ENCODE assay signal across 25 mouse cellular contexts in the genomic region with DNA sequence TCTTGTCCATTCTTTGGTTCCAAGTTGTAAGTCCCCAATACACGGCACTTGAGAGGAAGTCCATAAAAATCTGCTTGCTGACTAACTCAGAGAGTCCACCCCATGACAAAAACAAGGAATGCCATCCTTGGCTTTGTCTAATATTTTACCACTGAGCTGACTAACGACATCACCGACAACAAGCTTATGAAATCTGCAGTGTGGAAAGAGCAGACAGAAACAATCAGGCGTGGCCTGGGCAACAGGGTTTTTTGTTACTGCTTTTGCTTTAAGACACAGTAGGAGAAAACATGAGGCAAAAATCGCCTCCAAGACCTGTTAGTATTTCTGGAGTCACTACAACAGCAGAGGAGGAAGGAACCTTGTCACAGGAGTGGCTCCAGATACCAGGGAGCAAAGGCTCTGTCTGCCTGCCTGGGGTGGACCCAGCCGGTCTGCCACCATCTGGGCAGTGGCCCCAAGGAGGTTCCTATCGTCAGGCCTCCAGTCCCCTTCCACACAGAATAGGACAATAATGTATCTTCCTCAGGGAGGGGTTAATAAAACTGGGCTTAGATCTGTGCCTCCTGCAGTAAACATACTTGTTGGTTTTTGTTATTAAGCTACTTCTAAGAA. TPM values are rescaled to one million over a fixed set of nuclear protein-coding genes. Genes with fewer than 3 reads are reported as not detected.
DNase-seq lines count a peak whose midpoint lies in the region; ATAC-seq and TF ChIP-seq lines count a peak whose summit lies in the region.
"Had no signal": no experiment of that assay in that cellular context is flagged by ENCODE, and none has a peak within 500 bp of the region (broad histone marks: within the 10 kb centered on the region; RNA-seq: fewer than 3 reads in every experiment).

No protein-coding gene starts in this region.

- H3K27ac ChIP-seq in liver, embryonic 15.5 days (replicated peaks): peak overlapping the region; percentile 45; the same call in 1 of the 2 replicates
- no peak overlapping the region for H3K27ac ChIP-seq in liver, embryonic 11.5 days (ENCODE audit: low read depth, low read length)
- H3K27ac ChIP-seq in bone marrow macrophage, adult 2 months (ENCODE audit: insufficient read depth, low read depth, low read length): peak overlapping the region; percentile 2; the same call in 1 of the 2 replicates
- H3K27ac ChIP-seq in intestine, postnatal 0 days (ENCODE audit: low read depth, low read length): peak overlapping the region; percentile 67
- 0 out of 2 replicates have a peak overlapping the region, but pooled peaks have one; percentile 8 for H3K27ac ChIP-seq in stomach, postnatal 0 days (replicated peaks)
- H3K27ac ChIP-seq: forebrain, embryonic 13.5 days; hindbrain, embryonic 10.5 days; limb, embryonic 12.5 days; lung, embryonic 15.5 days; midbrain, embryonic 13.5 days; neural tube, embryonic 13.5 days; stomach, embryonic 15.5 days had no signal

- no peak for ATAC-seq in liver, embryonic 15.5 days (ENCODE audit: insufficient read depth)
- no peak for ATAC-seq in liver, embryonic 11.5 days (replicated peaks; ENCODE audit: low FRiP score)
- ATAC-seq in intestine, postnatal 0 days: peak; percentile 88
- peak; percentile 76 for ATAC-seq in stomach, postnatal 0 days (ENCODE audit: low FRiP score, low TSS enrichment)
- ATAC-seq: CD4-positive, CD25-positive, alpha-beta regulatory T cell, adult 4 months; forebrain, embryonic 13.5 days; midbrain, embryonic 13.5 days had no signal

- no peaks in the 10 kb centered on the region for H3K36me3 ChIP-seq in liver, embryonic 15.5 days (replicated peaks)
- H3K36me3 ChIP-seq in liver, embryonic 11.5 days (ENCODE audit: control insufficient read depth, insufficient read depth, low read length): no peaks in the 10 kb centered on the region
- H3K36me3 ChIP-seq in intestine, postnatal 0 days (ENCODE audit: control insufficient read depth, insufficient read depth): no peaks in the 10 kb centered on the region
- no peaks in the 10 kb centered on the region for H3K36me3 ChIP-seq in stomach, postnatal 0 days (ENCODE audit: control insufficient read depth, insufficient read depth, low read length)
- H3K36me3 ChIP-seq: lung, embryonic 15.5 days; stomach, embryonic 15.5 days had no signal

- no peaks in the 10 kb centered on the region for H3K9me3 ChIP-seq in liver, embryonic 15.5 days (replicated peaks)
- no peaks in the 10 kb centered on the region for H3K9me3 ChIP-seq in liver, embryonic 11.5 days (ENCODE audit: control insufficient read depth, low read length)
- H3K9me3 ChIP-seq in intestine, postnatal 0 days (ENCODE audit: control insufficient read depth): no peaks in the 10 kb centered on the region
- no peaks in the 10 kb centered on the region for H3K9me3 ChIP-seq in stomach, postnatal 0 days (ENCODE audit: control insufficient read depth, low read length)
- H3K9me3 ChIP-seq: forebrain, embryonic 13.5 days; hindbrain, embryonic 10.5 days; limb, embryonic 12.5 days; lung, embryonic 15.5 days; midbrain, embryonic 13.5 days; neural tube, embryonic 13.5 days; stomach, embryonic 15.5 days had no signal

- no peak overlapping the region for H3K4me3 ChIP-seq in liver, embryonic 15.5 days (replicated peaks)
- no peak overlapping the region for H3K4me3 ChIP-seq in liver, embryonic 11.5 days (ENCODE audit: low read depth, low read length)
- no peak overlapping the region for H3K4me3 ChIP-seq in bone marrow macrophage, adult 2 months (ENCODE audit: insufficient read depth, low read length)
- H3K4me3 ChIP-seq in intestine, postnatal 0 days (ENCODE audit: low read depth, low read length): no peak overlapping the region
- H3K4me3 ChIP-seq in stomach, postnatal 0 days (ENCODE audit: low read depth, low read length): no peak overlapping the region
- H3K4me3 ChIP-seq: forebrain, embryonic 13.5 days; hindbrain, embryonic 10.5 days; limb, embryonic 12.5 days; lung, embryonic 15.5 days; midbrain, embryonic 13.5 days; neural tube, embryonic 13.5 days; stomach, embryonic 15.5 days had no signal

- no peaks in the 10 kb centered on the region for H3K27me3 ChIP-seq in liver, embryonic 15.5 days
- no peaks in the 10 kb centered on the region for H3K27me3 ChIP-seq in liver, embryonic 11.5 days (replicated peaks; ENCODE audit: control insufficient read depth, insufficient read depth, low read length)
- H3K27me3 ChIP-seq in intestine, postnatal 0 days (replicated peaks; ENCODE audit: control insufficient read depth, insufficient read depth, low read length): no peaks in the 10 kb centered on the region
- H3K27me3 ChIP-seq in stomach, postnatal 0 days (ENCODE audit: control insufficient read depth, insufficient read depth, low read length): no peaks in the 10 kb centered on the region
- H3K27me3 ChIP-seq: forebrain, embryonic 13.5 days; limb, embryonic 12.5 days; lung, embryonic 15.5 days; midbrain, embryonic 13.5 days; neural tube, embryonic 13.5 days; stomach, embryonic 15.5 days had no signal

- H3K4me2 ChIP-seq in liver, embryonic 15.5 days: 0 out of 2 replicates have a peak overlapping the region, but pooled peaks have one; percentile 25
- H3K4me2 ChIP-seq in liver, embryonic 11.5 days: no peak overlapping the region
- 0 out of 2 replicates have a peak overlapping the region, but pooled peaks have one; percentile 21 for H3K4me2 ChIP-seq in intestine, postnatal 0 days (replicated peaks; ENCODE audit: low read depth)
- H3K4me2 ChIP-seq in stomach, postnatal 0 days (replicated peaks; ENCODE audit: low read depth): no peak overlapping the region
- H3K4me2 ChIP-seq: forebrain, embryonic 13.5 days; limb, embryonic 12.5 days; lung, embryonic 15.5 days; midbrain, embryonic 13.5 days; neural tube, embryonic 13.5 days; stomach, embryonic 15.5 days had no signal

- H3K4me1 ChIP-seq in liver, embryonic 15.5 days (replicated peaks): peaks cover 85% of the 10 kb centered on the region
- H3K4me1 ChIP-seq in liver, embryonic 11.5 days (replicated peaks; ENCODE audit: control insufficient read depth, insufficient read depth, low read length): peaks cover 60% of the 10 kb centered on the region
- H3K4me1 ChIP-seq in bone marrow macrophage, adult 2 months (ENCODE audit: control insufficient read depth, insufficient read depth, low read length): peaks cover 72% of the 10 kb centered on the region
- peaks cover 23% of the 10 kb centered on the region for H3K4me1 ChIP-seq in intestine, postnatal 0 days (replicated peaks; ENCODE audit: control insufficient read depth, insufficient read depth, low read length)
- peaks cover 6% of the 10 kb centered on the region; the same call in 1 of the 2 replicates for H3K4me1 ChIP-seq in stomach, postnatal 0 days (replicated peaks; ENCODE audit: control insufficient read depth, insufficient read depth)

- intact Hi-C loops in left cerebral cortex, postnatal 25 days (cut with DNase I): no loop called here

- 53% methylated on average over 7 of the region's 7 CpGs for WGBS in liver, embryonic 15.5 days (ENCODE audit: insufficient replicate concordance)
- 70% methylated on average over 7 of the region's 7 CpGs for whole genome bisulfite sequencing in liver, embryonic 11.5 days
- 51% methylated on average over 7 of the region's 7 CpGs for WGBS in intestine, postnatal 0 days
- WGBS in stomach, postnatal 0 days: 67% methylated on average over 7 of the region's 7 CpGs

- TF ChIP-seq CTCF in bone marrow macrophage, adult 2 months (IDR thresholded peaks at IDR 0.05; ENCODE audit: low read depth, low read length): no peak
- no peak for TF ChIP-seq CTCF in intestine, postnatal 0 days (IDR thresholded peaks at IDR 0.05; ENCODE audit: low read depth)
- no peak for TF ChIP-seq CTCF in stomach, postnatal 0 days (IDR thresholded peaks at IDR 0.05; ENCODE audit: low read depth)

- TF ChIP-seq EP300 in stomach, postnatal 0 days (optimal IDR thresholded peaks at IDR 0.05): no peak

- no peak for DNase-seq in liver, embryonic 11.5 days (ENCODE audit: low spot score)
- DNase-seq in stomach, postnatal 0 days (ENCODE audit: low spot score): no peak
- no peak for DNase-seq in left cerebral cortex, postnatal 25 days (ENCODE audit: low spot score in 2 of 2)
- DNase-seq in lung, postnatal 25 days (ENCODE audit: low spot score): no peak
- DNase-seq in layer of hippocampus, postnatal 10 days (ENCODE audit: low spot score in 2 of 2): no peak
- DNase-seq: cerebellum, adult 8-10 months; gastrocnemius, postnatal 14 days; spleen, adult 18-20 months; thymus, adult 2 months had no signal

- no peak overlapping the region for H3K9ac ChIP-seq in liver, embryonic 15.5 days
- no peak overlapping the region for H3K9ac ChIP-seq in liver, embryonic 11.5 days (ENCODE audit: low read depth, low read length)
- H3K9ac ChIP-seq in intestine, postnatal 0 days (ENCODE audit: low read depth, low read length): no peak overlapping the region
- H3K9ac ChIP-seq in stomach, postnatal 0 days (ENCODE audit: low read length): no peak overlapping the region
- H3K9ac ChIP-seq: forebrain, embryonic 13.5 days; limb, embryonic 12.5 days; lung, embryonic 15.5 days; midbrain, embryonic 13.5 days; neural tube, embryonic 13.5 days; stomach, embryonic 15.5 days had no signal

- TF ChIP-seq POLR2A in bone marrow macrophage, adult 2 months (IDR thresholded peaks at IDR 0.05; ENCODE audit: borderline replicate concordance, low read depth, low read length): no peak

RNA-seq across cellular contexts. Expression of gene Mapkapk2, which starts 25.1 kb away (rescaled TPM):
- polyA plus RNA-seq in liver, embryonic 15.5 days (2015; fragmentation: Nextera tagmentation; extraction: Ambion mirVana): 13.0 and 15.7 TPM in 2 replicates
- polyA plus RNA-seq in liver, embryonic 11.5 days (2014; fragmentation: Nextera tagmentation; extraction: Ambion mirVana): 26.9 and 30.1 TPM in 2 replicates
- 265 and 283 TPM in 2 replicates for polyA plus RNA-seq in bone marrow macrophage, adult 2 months (2012; ENCODE audit: insufficient read depth, insufficient read length, missing spikeins)
- polyA plus RNA-seq in intestine, postnatal 0 days (2015; fragmentation: Nextera tagmentation; extraction: Ambion mirVana): 34.9 and 35.9 TPM in 2 replicates
- polyA plus RNA-seq in stomach, postnatal 0 days (2015; fragmentation: Nextera tagmentation; extraction: Ambion mirVana): 34.6 and 35.4 TPM in 2 replicates
- 10 to 100 TPM; 25.8 to 28.3 TPM for total RNA-seq in left cerebral cortex, postnatal 25 days (2021)
- total RNA-seq in layer of hippocampus, postnatal 10 days (2021): 10 to 100 TPM; 31.2 to 34.0 TPM

RNA-seq across cellular contexts. Expression of gene Il10, which starts 52.8 kb away (rescaled TPM):
- not detected in 2 replicates for polyA plus RNA-seq in liver, embryonic 15.5 days (2015; fragmentation: Nextera tagmentation; extraction: Ambion mirVana)
- not detected in 2 replicates for polyA plus RNA-seq in liver, embryonic 11.5 days (2014; fragmentation: Nextera tagmentation; extraction: Ambion mirVana)
- 25.6 and 30.6 TPM in 2 replicates for polyA plus RNA-seq in bone marrow macrophage, adult 2 months (2012; ENCODE audit: insufficient read depth, insufficient read length, missing spikeins)
- not detected in 2 replicates for polyA plus RNA-seq in intestine, postnatal 0 days (2015; fragmentation: Nextera tagmentation; extraction: Ambion mirVana)
- polyA plus RNA-seq in stomach, postnatal 0 days (2015; fragmentation: Nextera tagmentation; extraction: Ambion mirVana): not detected in 2 replicates
- not detected for total RNA-seq in left cerebral cortex, postnatal 25 days (2021)
- total RNA-seq in layer of hippocampus, postnatal 10 days (2021): not detected
- total RNA-seq: adrenal gland, postnatal 4 days; gastrocnemius, postnatal 14 days; layer of hippocampus, adult 18-20 months had no signal
- polyA plus RNA-seq: forebrain, embryonic 13.5 days; frontal cortex, adult 2 months; heart, postnatal 0 days; hindbrain, embryonic 10.5 days; kidney, embryonic 16.5 days; midbrain, embryonic 13.5 days; neural tube, embryonic 13.5 days; stomach, embryonic 15.5 days had no signal

Comparison
In these comparisons a context has a peak if more than half of its experiments do, and no peak if none do; other contexts are left out.
1. H3K4me2 ChIP-seq: peak in liver, embryonic 15.5 days (single experiment) and intestine, postnatal 0 days (single experiment); none in liver, embryonic 11.5 days (single experiment) and stomach, postnatal 0 days (single experiment).
2. ATAC-seq: peak in intestine, postnatal 0 days (single experiment) and stomach, postnatal 0 days (single experiment); none in liver, embryonic 15.5 days (single experiment) and liver, embryonic 11.5 days (single experiment).
3. RNA of gene Il10, which starts 52.8 kb away (polyA plus RNA-seq): 25.6 to 30.6 TPM in bone marrow macrophage, adult 2 months; not detected in liver, embryonic 15.5 days, not detected in intestine, postnatal 0 days, not detected in stomach, postnatal 0 days and not detected in liver, embryonic 11.5 days; every median in the first group is over 10 times any median in the second.